Mouse (Mus musculus) myocyte (in vitro differentiated cells): ENCODE measurements at regions not wholly inside any gene's neighbourhood (a gene's known extent, or its start where the extent isn't known, plus 50 kb on each side); places are given as distances from the start of the nearest gene placed in this dataset.

ENCODE experiments used
- CEBPB ChIP-seq: IDR thresholded peaks from 2 replicates; pipeline ENCODE4 v1.6.1; 2011; ENCODE audit warnings: mild to moderate bottlenecking, moderate library complexity; ENCODE audit not compliant: poor library complexity, insufficient read depth, severe bottlenecking
- E2F4 ChIP-seq: IDR thresholded peaks from one replicate; pipeline ENCODE4 v1.6.1; 2011; ENCODE audit warnings: mild to moderate bottlenecking, control low read depth, moderate library complexity; ENCODE audit not compliant: insufficient read depth
- MAX ChIP-seq: IDR thresholded peaks from one replicate; pipeline ENCODE4 v1.6.1; 2011; ENCODE audit warnings: low read depth, mild to moderate bottlenecking, control low read depth
- MYOD1 ChIP-seq, 3 experiments: IDR thresholded peaks; one replicate each; pipeline ENCODE4 v1.6.1; 2011; ENCODE audit warnings: control low read depth in 2 of 3, low read depth in 2 of 3, mild to moderate bottlenecking in 2 of 3, moderate library complexity in 1 of 3; ENCODE audit not compliant: insufficient read length in 2 of 3, control insufficient read depth in 1 of 3
- MYOG ChIP-seq, 3 experiments: IDR thresholded peaks; one replicate each; pipeline ENCODE4 v1.6.1; 2011; ENCODE audit warnings: control low read depth in 2 of 3, low read depth in 2 of 3, mild to moderate bottlenecking in 2 of 3; ENCODE audit not compliant: insufficient read length in 2 of 3, control insufficient read depth in 1 of 3, insufficient read depth in 1 of 3
- POLR2A ChIP-seq: IDR thresholded peaks from one replicate; pipeline ENCODE4 v1.6.1; 2011; ENCODE audit warnings: low read depth, mild to moderate bottlenecking, control low read depth, moderate library complexity; ENCODE audit not compliant: insufficient read length
- POLR2AphosphoS2 ChIP-seq: IDR thresholded peaks from one replicate; pipeline ENCODE4 v1.6.1; 2011; ENCODE audit warnings: low read depth, control low read depth; ENCODE audit not compliant: insufficient read length
- REST ChIP-seq: IDR thresholded peaks from one replicate; pipeline ENCODE4 v1.6.1; 2011; ENCODE audit warnings: mild to moderate bottlenecking, control low read depth, moderate library complexity; ENCODE audit not compliant: insufficient read depth, insufficient read length
- SRF ChIP-seq: IDR thresholded peaks from one replicate; pipeline ENCODE4 v1.6.1; 2011; ENCODE audit warnings: low read depth; ENCODE audit not compliant: control insufficient read depth, insufficient read length
- TCF12 ChIP-seq: IDR thresholded peaks from one replicate; pipeline ENCODE4 v1.6.1; 2011; ENCODE audit warnings: mild to moderate bottlenecking, control low read depth; ENCODE audit not compliant: poor library complexity, insufficient read depth, severe bottlenecking
- TCF3 ChIP-seq: IDR thresholded peaks from one replicate; pipeline ENCODE4 v1.6.1; 2011; ENCODE audit warnings: low read depth, control low read depth; ENCODE audit not compliant: insufficient read length
- USF1 ChIP-seq: IDR thresholded peaks from one replicate; pipeline ENCODE4 v1.6.1; 2011; ENCODE audit warnings: low read depth, mild to moderate bottlenecking, control low read depth, moderate library complexity

DNA sequence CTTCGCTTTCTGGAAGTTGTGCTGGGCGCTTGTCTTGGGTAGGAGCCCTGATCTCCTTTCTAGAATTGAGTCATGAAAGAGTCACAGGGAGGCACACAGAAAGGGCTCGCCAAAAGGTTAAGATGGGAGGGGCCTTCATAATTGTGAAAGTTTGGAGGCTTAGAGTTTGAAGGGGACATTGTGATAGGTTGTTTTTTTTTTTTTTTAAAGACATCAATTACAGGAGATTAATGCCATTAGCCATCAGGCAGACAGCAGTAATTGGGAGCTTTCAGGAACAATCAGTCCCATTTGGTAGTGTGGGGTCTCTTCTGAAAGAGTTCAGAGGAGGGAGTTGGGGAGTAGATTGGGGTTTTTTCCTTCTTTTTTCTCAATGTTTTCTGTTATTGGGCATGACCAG is 294.4 kb downstream of the Matn1 start:
- no peak for TF ChIP-seq POLR2A
- no peak for TF ChIP-seq MYOD1 (IDR thresholded peaks at IDR 0.05; ENCODE audit: control insufficient read depth in 1 of 3, insufficient read length in 2 of 3, low read depth in 2 of 3)
- no peak for TF ChIP-seq USF1
- no peak for TF ChIP-seq POLR2AphosphoS2
- TF ChIP-seq E2F4: no peak
- TF ChIP-seq CEBPB: no peak
- no peak for TF ChIP-seq TCF3
- no peak for TF ChIP-seq REST
- TF ChIP-seq SRF: no peak
- no peak for TF ChIP-seq MYOG (IDR thresholded peaks at IDR 0.05; ENCODE audit: control insufficient read depth in 1 of 3, insufficient read depth in 1 of 3, insufficient read length in 2 of 3, low read depth in 2 of 3)
- TF ChIP-seq TCF12: no peak
- TF ChIP-seq MAX: no peak
